Mouse (Mus musculus): ENCODE results near the gene Siglecf. TPM values are rescaled to one million over a fixed set of nuclear protein-coding genes. Genes with fewer than 3 reads are reported as not detected.

The Siglecf gene
- total RNA-seq (2021), result not detected
- long read RNA-seq, experiment 1, result 0 reads
- long read RNA-seq, experiment 2, result 0 reads

DNA sequence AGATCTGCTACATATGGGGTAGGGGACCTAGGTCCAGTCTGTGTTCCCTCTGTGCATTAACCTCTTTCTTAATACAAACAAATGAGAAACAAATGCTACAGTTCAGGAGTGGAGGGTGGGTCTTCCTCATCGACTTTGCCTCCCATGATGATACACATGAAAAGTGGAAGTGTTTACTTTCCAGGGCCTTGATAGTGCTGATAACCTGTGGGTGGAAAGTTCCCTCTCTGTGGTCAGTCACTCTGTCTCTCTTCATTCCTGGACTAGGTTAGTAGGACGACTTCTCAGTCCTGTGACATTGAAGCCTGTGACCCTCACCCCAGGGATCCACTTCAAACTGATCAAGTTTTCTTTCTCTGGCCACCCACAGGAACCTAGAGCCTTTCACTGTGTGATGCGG, at the start of gene Siglecf:
Gene Siglecf (plus strand): TSS at position 188 of the 400 bp plus-strand sequence.
- no peak for DNase-seq

DNA sequence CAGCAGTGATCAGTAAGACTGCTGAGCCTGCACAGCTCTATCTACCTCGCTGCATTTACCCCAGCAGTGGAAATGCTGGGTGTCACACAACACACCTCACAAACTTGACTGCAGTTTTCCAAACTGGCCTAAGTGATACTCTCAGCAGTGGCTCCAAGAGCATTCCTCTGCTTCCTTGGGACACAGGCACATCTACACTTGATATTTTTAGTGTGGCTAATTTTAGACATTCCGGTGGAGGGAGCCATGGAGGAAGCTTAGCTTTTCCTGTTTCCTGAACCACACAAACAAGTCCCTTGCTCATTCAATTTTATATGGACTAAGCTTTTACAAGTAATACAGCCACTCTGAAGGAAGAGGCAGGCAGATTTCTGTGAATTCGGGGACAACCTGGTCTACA, 45.9 kb upstream of the Siglecf start:
- DNase-seq, result peak; percentile 66 to 79

DNA sequence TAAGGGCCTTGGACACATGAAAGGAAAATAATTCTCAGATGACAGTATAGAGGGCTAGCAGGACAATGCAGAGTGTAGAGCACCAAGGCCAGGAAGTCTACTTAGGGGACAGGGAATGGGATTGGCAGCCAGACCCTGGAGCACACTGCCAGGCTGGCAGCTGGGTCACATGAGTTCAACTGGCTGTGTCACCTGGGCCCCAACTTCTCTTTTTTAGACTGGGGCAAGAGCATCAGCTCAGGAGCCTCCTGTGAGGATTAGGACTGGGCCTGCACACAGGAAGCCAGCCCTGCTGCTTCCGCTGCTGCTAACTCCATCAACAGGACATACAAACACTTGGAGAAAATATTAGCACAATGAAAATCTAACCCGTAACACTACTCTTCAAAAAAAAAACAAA, 42.1 kb upstream of the Siglecf start:
- DNase-seq, result peak; percentile 60 to 66

DNA sequence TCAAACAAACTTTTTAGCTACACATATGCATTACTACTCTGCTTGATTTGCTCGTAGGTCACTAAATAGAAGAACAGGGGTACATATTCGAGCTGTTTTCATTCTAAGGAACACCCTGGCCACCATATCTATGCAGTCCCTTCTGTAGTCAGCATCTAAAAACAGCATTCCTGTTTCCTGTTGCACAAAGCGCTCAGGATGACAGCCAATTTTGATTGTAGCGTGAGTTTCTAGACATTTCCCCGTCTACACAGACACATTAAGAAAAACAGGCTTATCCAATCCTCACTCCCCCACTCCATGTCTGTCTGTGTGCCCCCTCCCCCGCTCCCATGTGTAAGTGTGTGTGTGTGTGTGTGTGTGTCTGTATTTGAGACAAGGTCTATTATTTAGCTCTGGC, 39.5 kb upstream of the Siglecf start:
- DNase-seq, result peak; percentile 38 to 48

DNA sequence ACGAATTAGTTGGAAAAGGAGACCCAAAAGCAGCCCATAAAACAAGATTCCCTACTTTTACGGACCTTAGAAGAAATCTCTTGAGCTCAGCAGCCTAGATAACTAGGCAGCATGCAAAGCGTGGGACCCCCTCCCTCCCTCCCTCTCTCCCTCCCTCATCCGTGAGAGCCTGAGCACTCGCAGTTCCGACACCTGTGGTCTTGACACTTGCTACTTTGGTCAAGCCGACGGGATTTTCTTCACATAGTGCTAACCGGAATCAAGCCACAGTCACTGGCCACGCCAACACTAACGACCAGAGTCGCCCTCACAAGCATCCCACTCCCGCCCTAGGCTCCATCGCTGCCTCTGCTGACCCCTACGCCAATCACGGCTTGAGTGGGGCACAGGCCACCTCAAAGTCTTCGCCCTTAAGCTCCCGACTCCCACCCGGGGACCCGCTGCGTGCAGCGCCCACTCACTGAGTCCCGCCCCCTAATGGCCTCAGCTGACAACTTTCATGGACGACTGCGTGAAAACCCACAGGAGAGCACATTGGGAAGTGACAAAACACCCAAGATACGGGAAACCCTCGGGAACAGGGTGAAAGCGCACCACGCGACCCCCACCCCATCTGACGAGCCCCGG, 38.6 kb upstream of the Siglecf start:
- no peak for DNase-seq

DNA sequence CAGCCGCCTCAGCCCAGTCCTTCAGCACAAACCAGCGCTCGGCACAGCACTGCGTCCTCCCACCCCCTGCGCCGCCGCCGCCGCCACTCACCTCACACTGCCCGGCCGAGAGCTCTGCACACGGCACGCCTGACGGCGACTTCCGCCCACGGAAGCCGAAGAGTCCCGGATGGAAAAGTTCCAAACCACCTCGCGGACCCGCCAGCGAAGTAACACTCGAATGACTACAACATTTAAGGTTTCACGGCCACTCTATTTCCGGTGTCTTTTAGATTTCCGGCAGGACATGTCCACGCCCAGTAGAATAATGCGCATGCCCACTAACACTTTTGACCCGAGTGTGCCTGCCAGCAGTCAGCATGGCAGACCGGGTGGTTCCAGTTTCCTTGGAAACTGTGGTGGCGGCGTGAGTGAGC, 38.1 kb upstream of the Siglecf start, which contains the start of gene Zfp715:
Gene Zfp715 (minus strand): TSS at position 282 of the 416 bp plus-strand sequence.
- peak; percentile 94 to 96 for DNase-seq

DNA sequence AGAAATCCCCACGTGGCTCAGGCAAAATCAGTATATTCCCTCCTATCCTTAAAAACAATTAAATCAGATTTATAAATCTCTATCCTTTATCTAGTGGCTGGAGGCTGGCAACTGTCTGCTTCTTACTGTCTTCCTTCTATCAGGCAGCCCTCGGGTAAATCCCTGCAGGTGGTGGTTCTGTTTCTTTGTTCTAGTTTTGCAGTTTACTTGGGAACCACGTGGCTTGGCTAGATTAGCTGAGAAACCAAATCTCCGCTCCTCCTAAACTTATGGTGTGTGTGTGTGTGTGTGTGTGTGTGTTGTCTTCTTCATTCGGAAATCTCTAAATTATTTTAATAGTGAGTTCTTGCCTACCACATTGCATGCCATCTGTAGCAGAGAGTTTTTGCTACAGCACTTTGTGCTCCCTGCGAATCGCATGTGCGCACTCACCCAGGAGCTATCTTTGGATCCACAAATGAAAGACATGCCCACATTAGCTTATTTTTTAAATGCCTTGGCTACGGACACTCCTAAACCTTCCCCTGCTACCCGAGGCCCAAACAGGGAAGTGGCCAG, 24.8 kb upstream of the Siglecf start:
- DNase-seq, result no peak

DNA sequence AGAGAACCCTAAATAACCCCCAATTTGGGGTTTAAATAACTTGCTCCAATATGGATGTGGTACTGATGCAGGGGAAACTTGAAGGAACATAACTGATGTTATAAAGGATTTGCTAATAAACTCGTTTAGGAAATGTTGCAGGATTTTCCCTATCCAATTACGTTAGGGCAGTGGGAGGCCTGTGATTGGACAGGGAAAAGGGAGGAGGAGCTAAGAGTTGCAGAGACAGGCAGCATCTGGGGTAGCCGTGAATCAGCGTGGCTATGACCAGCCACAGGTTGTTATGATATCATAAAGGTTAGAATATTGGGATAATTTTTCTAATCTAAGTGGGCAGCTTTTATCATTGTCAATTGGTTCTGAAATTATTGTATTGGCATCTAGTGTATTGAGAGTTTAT, 23.0 kb upstream of the Siglecf start:
- no peak for DNase-seq

DNA sequence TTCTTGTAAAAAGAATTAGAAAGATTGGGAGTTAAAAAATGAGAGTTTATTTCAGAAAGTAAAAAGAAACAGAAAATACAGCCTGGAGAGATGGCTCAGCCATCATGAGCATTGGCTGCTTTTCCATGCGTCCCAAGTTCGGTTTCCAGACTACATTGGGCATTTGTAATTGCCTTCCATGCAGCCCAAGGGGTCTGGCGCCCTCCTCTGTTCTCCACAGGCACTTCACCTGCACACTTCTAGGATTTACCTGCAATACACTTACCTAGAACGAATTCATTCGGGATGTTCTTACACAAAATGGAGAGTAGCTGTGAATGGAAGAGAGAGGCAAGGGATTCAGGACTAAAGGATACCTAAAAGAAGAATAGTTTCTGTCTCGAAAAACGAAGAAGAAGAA, 17.9 kb upstream of the Siglecf start:
- peak; percentile 40 to 67 for DNase-seq

DNA sequence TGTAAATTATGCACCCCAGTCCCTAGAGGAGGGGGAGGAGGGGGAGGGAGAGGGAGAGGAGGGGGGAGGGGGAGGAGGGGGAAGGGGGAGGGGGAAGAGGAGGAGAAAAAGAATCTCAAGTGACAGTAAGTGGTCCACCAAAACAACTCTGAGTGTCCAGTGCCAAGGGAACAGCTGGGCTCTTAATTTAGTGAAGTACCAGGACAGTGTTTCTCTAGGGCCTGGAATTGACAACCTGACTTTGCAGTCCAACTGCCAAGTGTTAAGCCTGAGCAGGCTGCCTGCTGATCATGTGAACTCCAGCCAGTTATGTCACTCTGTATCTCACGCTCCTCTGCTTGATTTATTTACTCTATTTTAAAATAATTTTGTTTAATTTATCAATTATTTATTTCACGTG, 17.2 kb upstream of the Siglecf start:
- DNase-seq, result no peak

DNA sequence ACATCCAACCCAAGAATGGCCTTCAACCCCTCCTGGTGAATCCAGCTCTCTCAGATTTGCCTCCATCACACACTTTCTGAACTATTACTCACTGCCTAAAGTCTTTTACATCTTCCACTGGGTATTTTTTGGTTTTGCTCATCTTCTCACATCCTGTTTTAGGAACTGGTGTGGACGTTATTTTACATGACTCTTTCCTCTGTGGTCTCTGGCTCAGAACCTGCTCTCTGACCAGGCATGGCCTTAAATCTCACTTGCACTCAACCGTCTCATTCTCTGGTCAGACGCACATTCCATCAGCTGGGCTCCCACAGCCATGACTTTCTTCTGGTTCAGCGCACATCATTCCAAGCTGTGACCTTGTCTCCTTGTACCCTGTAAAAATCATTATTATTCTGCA, 10.4 kb upstream of the Siglecf start:
- no peak for DNase-seq

DNA sequence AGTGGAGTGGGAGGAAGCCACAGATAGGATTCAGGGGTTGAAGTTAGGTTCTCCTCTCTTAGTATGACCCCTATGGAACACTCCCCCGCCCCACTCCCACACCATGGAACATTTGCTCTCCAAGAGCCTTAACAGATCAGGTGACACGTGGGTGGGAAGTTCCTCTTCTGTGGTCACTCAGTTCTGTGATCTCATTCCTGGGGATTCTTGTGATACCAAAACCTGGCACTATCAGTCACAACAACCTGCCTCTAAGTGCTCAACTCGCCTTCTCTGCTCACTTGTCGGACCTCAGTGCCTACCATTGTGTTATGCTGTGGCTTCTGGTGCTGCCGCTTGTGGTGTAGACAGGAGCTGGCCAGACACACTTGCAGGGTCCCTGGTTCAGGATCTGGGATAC, 8.0 kb upstream of the Siglecf start:
- no peak for DNase-seq

DNA sequence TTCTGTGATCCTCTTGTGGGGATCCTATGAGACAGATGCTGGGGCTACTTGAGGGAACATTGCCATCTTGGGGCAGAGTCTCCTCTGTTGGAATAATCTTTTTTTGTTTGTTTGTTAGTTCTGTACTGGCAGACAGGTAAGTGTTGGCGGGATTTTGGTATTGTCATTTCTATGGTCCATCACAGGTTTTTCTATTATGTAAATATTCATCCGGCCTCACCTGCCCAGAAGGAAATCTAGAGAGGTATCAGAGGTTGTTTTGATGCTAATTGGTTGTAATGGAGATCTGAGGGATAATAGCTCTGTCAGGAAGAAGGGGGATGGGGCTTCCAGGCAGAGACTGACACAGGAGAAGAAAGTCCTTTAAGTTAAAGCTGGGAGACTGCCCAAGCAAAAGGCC, 7.1 kb upstream of the Siglecf start:
- no peak for DNase-seq

DNA sequence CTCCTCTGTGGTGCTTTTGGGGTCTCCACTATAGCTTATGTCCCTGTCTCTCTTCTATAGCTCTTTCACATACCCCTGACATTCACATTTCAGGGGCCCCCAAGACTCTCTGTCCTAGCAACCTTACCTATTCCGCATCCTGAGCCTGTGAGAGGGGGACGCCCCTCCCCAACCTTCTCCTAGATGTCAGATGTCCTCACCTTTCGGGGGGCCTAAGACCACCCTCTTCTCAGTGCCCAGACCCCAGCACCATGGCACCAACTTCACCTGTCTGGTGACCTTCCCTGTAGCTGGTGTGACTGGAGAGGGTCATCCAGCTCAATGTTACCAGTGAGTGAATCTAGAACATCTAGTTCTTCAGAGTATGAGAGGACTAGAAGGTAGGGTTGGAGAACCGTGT, 6.7 kb upstream of the Siglecf start:
- no peak for DNase-seq

DNA sequence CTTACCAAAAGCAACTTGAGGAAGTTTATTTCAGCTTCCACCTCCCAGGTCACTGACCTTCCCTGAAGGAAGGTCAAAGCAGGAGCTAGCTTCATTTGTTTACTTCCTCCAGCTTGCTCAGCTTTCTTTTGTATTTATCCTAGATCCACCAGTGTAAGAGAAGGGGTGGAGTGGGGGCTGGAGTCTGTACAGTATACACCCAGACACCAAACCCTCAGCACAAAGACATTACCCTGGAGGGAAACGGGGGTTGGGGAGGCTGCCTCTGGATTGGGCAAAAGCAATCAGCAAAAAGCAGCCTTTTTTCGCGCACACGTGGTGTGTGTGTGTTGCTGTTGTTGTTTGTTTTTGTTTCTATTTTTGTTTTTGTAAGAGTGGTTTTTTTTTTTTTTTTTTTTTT, 5.0 kb upstream of the Siglecf start:
- no peak for DNase-seq

DNA sequence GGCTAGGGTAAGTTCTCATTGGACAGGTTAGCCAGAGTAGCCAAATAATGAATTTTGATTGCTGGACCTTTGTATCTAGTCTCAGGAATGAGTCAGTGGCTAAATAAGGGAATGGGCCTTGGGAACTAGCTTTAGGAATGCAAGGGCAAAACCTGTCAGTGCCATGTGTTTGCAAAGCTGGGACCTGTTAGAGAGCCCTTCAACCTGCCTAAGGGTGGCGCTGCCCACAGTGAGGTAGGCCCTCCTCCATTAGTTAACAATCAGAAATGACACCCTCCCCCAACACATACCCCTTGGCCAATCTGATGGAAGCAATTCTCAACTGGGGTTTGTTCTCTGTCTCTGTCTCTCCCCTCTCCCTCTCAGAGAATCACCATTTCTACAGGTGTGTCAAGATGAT, 4.6 kb upstream of the Siglecf start:
- no peak for DNase-seq

DNA sequence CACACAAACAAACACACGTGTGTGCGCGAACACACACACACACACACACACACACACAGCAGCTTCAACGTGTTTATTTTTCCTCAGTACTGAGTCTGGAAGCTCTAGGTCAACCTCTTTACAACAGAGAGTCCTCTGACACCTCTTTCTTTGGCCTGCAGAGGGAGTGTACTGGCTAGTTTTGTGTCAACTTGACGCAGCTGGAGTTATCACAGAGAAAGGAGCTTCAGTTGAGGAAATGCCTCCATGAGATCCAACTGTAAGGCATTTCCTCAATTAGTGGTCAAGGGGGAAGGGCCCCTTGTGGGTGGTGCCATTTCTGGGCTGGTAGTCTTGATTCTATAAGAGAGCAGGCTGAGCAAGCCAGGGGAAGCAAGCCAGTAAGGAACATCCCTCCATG, 1.5 kb upstream of the Siglecf start:
- DNase-seq, result peak; percentile 4 to 20

DNA sequence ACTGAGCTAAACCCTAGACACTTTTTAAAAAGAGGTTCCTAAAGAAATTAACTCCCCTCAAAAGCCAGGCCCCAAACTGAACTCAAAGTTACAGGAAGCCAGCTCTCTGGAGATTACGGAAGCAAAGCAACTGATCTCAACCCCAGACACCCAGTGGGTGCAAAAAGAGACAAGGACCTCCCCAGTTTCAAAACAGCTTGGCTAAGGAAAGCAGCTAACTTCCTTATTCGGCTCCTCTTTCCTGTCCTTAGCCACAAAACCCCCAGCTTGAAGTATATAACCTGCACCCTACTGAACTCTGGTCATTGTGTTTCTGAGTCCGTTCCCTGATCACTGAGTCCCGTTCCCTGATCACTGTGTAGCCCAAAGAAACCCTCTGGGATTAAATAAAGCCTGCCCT, 2.0 kb downstream of the Siglecf start:
- peak; percentile 10 to 53 for DNase-seq

DNA sequence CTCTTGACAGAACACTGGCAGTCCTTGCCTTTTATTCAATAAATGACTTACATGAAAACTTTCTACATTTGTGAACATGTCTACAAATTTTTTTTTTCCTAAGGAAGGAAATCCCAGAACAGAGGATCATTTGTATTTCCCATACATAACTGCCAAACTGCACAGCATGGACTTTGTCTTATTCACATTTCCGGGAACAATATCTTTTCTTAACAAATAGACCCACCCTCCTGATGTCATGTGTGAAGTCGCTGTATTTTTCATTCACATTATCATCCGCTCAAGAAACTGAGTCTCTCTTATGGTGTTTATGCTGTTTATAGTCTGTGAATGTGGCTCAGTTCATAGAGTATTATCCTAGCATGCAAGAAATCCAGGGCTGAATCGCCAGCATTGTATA, 2.6 kb downstream of the Siglecf start:
- DNase-seq, result no peak

DNA sequence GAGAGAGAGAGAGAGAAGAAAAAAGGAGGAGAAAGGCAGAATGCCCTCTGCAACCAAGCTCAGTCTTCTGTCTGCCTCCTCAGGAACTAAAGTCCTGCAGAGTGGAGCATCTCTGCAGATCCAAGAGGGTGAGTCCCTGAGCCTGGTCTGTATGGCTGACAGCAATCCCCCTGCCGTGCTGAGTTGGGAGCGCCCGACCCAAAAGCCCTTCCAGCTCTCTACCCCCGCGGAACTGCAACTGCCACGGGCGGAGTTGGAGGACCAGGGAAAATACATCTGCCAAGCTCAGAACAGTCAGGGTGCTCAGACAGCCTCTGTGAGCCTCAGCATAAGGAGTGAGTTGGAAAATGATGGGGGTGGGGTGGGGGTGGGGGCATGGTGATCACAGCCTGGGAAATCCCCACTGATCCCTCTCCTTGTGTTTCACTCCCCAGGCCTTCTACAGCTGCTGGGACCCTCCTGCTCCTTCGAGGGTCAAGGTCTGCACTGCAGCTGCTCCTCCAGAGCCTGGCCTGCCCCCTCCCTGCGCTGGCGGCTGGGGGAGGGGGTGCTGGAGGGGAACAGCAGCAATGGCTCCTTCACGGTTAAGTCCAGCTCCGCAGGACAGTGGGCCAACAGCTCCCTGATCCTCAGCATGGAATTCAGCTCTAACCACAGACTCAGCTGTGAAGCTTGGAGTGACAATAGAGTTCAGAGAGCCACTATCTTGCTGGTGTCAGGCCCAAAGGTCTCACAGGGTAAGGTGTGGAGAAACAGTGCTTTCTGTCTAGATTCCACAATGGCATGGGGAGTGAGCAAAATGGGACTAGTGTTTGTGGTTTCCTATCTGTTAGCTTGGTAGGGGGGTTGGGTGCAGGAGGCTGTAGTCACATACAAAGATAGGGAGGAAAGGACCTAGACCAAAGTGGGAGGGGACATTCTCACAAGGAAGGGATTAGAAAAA, 4.0 kb downstream of the Siglecf start:
- DNase-seq, result no peak

DNA sequence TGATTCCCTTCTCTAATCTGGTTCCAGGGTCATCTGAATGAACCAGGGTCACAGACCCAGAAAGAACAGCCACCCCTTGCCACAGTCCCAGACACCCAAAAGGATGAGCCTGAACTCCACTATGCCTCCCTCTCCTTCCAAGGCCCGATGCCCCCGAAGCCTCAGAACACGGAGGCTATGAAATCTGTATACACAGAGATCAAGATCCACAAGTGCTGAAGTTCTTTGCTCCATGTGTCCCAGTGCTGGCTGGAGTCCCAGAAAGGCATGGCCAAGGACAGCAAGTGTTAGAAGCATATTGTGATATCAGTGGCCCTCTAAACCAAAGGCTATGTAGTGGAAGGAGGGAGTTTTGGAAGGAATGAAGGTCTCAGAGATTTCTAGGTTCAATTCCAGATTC, 7.4 kb downstream of the Siglecf start:
- DNase-seq, result peak; percentile 14 to 21

DNA sequence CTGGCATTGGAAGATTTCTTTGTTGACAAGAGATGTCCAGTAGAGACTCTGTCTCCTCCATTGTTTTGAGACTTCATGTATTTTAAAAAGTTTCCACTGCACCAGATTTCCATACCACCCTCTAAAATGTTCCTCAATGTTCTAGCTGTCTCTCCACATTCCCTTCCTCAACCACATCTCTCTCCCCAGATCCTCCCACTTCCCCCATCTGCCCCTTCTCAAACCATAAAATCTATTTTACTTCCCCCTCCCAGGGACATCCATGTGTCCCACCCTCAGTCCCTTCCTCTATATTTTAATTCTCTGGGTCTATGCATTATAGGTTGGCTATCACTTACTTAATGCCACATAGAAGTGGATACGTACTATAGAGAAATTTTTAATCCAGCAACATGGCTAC, 10.3 kb downstream of the Siglecf start:
- no peak for DNase-seq

DNA sequence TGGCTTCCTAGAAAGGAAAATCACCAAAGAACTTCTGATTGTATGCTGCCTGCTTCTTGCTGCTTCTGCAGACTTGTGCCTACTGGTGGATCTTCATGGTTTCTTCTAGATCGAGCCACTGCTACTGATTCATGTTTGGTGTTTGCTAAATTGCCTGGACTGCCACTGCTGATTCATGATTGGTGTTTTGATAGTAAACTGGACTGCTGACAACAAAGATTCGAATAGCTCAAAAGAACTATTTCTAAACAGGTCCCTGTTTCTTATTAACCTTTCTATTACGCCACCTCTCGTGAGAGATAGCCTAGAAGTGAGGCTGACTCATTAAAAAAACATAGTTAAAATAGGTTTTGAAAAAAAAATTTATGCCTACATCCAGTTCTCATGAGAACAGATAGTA, 10.9 kb downstream of the Siglecf start:
- DNase-seq, result no peak

All from heart, adult 18-20 months (tissue).